Mouse (Mus musculus) kidney, postnatal 10 days (tissue): ENCODE measurements around the gene Zfyve1.

ENCODE experiments used
- DNase-seq: peaks from one replicate; pipeline ENCODE4 v3.0.0; 2021; ENCODE audit warnings: mixed read lengths

Gene Zfyve1

DNA sequence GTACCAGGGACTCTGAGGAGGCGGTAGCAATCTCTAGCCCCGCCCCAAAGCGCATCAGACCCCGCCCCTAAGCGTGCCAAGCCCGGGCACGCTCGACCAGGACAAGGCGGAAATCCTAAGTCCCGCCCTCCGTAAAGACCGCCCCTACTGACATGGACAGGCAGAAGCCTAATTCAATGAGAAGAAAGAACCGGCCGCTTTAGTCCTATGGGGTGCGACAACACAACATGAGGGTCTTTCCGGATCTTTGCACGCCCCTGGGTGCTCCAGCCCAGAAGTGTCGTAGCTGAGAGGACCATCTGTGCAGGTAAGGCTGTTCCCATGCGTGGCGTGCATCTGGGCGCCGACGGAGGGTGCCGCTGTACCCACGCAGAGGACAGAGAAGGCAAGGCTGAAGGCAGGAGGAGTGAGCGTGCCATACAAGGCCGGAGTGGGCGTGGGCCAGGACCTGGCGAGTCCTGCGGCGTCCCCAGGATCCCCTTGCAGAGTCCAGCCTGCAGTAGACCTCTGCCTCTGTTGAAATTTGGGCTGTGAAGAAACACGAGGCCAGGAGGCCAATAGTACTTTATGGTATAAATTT lies 76.6 kb downstream of the Zfyve1 start, which contains the start of gene Dcaf4:
Gene Dcaf4 (plus strand): TSS at position 156 of the 580 bp plus-strand sequence.
- peak; percentile 99 for DNase-seq

DNA sequence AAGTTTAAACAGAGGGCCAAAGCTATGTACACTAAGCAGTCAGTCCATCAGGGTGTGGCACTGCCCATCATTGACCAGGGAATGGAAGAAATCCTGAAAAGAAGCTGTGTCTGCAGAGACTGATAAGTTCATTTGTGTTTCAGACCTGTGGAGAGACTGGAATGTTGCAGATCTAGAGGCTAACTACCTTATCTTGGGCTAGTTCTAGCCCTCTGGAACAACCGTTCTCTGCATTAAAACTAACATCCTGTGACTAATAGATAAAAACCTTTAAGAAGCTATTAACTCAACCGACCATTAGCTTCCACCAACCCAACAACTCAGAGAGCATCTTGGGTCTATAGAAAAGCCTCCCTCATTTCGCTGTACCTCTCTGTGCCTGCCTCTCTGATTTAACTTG lies 79.4 kb downstream of the Zfyve1 start:
- DNase-seq = no peak

DNA sequence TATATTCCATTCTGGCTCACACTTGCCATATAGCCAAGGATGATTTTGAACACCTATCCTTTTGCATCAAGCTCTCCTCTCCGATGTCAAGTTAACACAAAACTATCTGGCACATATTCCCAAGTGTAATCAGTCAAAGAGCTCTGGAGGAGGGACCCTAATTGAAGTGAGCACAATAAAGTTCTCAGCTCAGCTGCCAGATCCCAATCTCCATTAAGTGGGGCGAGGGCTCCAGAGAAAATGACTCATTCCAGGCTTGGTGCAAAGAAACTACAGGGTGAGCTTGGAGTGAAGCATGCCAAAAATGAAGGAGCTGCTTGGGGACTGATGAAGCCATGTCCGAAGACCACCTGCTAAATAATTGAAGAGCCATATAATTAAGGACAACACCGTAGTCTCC lies 82.8 kb downstream of the Zfyve1 start:
- DNase-seq = no peak

DNA sequence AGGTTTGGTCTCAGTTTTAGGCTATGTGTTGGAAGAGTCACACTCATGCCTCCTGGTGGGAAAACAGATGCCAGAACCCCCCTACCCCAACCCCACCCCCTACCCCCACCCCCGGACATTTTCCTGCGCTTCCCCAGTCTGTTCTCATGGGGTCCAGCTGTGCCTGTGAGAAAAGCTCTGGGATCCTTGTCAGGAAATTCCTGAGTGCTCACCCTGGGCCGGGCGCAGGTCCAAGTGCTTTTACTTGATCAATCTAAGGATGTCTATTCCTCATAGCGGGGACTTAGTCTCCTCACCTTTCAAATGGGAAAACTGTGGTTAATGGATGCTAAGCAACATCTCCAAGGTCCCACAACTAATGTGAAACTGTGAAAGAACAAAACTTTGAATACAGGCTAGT lies 83.8 kb downstream of the Zfyve1 start:
- peak; percentile 64 for DNase-seq

DNA sequence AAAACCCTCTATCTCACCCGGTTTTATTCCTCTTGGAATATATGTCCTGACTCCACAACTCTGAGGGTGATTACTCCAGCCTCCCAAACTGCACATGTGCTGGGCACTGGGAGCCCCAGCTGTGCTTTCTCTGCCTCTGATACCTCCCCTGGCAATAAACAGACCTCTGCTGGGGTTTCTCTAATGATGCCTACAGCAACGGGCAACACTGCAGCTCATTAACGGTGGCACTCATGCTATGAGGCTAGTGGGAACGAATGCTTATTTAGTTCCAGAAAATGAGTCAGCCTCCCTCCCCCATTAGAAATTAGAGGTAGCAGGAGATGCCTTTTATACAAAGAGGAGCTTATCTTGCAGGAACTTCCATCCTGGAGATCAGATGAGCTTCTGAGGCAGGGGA lies 84.2 kb downstream of the Zfyve1 start:
- no peak for DNase-seq

DNA sequence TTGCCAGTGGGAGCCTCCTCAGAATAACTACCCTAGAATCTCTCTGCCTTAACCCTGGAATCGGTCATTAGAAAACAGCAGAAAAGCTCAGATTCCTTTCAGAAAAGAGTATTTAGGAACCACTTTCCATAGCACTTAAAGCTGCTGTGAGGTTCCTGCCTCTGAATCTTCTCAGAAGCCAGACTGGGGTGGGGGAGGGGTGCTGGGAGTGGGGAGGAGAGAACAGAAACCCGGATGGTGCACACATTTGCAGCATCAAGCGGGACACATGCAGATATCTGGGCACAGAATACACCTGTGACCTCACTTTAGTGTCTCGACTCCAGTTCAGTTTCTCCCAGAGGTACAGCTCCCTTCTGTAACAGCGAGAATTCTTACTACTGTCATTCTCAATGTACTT lies 86.4 kb downstream of the Zfyve1 start:
- no peak for DNase-seq

DNA sequence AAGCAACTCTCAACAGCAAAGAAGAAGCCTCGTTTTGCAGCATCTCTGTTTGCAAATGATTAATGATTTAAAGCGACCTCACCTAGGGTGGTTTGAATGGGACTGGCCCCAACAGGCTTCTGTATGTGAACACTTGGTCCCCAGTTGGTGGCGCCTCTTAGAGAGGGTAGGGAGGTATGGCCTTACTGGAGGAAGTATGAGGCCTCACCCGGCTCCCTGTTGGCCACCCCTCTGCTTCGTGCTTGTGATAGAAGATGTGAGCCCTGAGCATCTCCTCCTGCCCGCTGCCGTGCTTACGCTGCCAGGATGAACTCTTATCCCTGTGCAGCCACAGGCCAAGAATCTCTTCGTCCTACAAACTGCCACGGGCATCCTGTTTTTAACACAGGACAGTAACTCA lies 90.5 kb downstream of the Zfyve1 start:
- no peak for DNase-seq

DNA sequence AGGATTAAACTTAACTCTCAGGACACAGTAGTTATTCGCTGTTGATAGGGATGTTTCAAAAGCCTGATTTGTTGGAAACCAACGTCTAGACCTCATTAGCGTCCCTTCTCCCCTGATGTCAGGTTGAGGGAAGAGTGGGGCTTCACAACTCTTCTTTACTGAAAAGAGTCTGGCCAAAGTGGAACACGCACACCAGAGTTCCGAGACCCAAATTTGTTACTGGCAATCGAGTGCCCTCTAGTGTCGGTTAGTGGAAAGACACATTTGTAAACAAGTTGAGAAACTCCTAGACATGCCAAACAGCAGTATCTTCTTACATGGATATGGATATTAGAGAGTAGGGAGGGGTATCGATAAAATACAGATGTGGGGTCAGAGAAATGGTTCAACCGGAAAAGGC lies 94.8 kb downstream of the Zfyve1 start:
- peak; percentile 72 for DNase-seq

DNA sequence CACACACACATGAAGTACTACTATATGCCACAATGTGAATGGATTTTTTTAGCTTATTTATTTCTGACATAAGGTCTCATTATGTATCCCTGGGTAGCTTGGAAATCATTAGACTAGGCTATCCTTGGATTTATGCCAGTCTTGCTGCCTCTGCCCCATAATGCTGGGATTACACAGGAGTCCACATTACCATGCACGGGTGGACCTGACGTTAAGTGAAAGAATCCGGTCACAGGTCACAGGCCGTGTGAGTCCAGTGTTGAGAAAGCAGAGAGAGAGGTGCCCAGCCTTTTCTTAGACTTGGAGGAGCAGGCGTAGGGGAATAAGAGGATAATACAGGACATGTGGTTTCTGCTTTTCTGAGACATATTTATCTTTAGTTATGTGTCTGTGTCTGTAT lies 97.8 kb downstream of the Zfyve1 start:
- peak; percentile 36 for DNase-seq

DNA sequence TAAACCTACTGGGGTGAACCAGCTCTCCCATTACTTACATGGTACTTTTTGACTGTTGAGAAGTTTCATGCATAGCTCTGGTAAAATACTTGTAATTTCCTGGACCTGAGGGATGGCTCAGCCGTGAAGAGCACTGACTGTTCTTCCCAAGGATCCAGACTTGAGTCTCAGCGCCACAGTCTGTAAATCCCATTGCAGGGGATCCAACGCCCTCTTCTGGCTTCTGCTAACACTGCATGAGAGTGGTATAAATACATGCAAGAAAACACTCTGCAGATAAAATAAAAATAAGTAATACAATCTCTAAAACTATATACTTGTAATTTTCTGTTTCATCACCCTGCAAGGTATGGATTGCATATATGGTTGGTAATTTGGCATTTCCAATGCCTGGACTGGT lies 99.1 kb downstream of the Zfyve1 start:
- DNase-seq = no peak

DNA sequence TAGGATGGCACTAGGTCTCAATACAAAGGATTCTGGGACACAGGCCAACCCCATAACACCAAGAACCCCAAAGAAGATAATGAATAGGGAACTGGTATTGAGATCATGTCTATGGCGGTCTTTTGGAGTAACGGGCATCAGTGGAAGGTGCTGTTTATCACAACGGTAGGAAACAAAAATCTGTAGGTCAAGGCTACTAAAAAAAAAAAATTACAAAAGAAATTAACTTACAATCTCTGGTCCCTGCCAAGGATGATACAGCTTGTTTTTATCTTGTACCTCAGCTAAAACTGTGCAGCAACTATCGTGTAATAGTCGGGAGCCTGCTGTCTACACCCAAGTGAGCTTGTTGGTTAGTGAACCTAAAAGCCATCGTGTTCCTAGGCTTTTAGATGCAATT lies 100.3 kb downstream of the Zfyve1 start:
- no peak for DNase-seq
